In genomic region chr9:41469414-41469813, GRCm38 (mm10) we compare ENCODE assay signal across 13 mouse cellular contexts.
DNase-seq lines count a peak whose midpoint lies in the region; ATAC-seq and TF ChIP-seq lines count a peak whose summit lies in the region.
"Had no signal": no experiment of that assay in that cellular context is flagged by ENCODE, and none has a peak within 500 bp of the region (broad histone marks: within the 10 kb centered on the region; RNA-seq: fewer than 3 reads in every experiment).

No protein-coding gene starts in this region.

- H3K36me3 ChIP-seq in intestine, embryonic 14.5 days (ENCODE audit: control insufficient read depth, insufficient read depth, low read length), result no peaks in the 10 kb centered on the region
- no peaks in the 10 kb centered on the region for H3K36me3 ChIP-seq in intestine, postnatal 0 days (ENCODE audit: control insufficient read depth, insufficient read depth)
- no peaks in the 10 kb centered on the region for H3K36me3 ChIP-seq in embryonic facial prominence, embryonic 10.5 days (replicated peaks)
- no peaks in the 10 kb centered on the region for H3K36me3 ChIP-seq in forebrain, embryonic 15.5 days
- no peaks in the 10 kb centered on the region for H3K36me3 ChIP-seq in limb, embryonic 15.5 days
- H3K36me3 ChIP-seq in liver, embryonic 11.5 days (ENCODE audit: control insufficient read depth, insufficient read depth, low read length), result no peaks in the 10 kb centered on the region
- H3K36me3 ChIP-seq: midbrain, embryonic 13.5 days had no signal

- H3K4me3 ChIP-seq in intestine, embryonic 14.5 days (ENCODE audit: low read depth, low read length), result no peak overlapping the region
- H3K4me3 ChIP-seq in intestine, postnatal 0 days (ENCODE audit: low read depth, low read length), result no peak overlapping the region
- H3K4me3 ChIP-seq in embryonic facial prominence, embryonic 10.5 days, result no peak overlapping the region
- no peak overlapping the region for H3K4me3 ChIP-seq in forebrain, embryonic 15.5 days
- H3K4me3 ChIP-seq in limb, embryonic 15.5 days, result no peak overlapping the region
- no peak overlapping the region for H3K4me3 ChIP-seq in liver, embryonic 11.5 days (ENCODE audit: low read depth, low read length)
- H3K4me3 ChIP-seq: midbrain, embryonic 13.5 days had no signal

- no peak overlapping the region for H3K9ac ChIP-seq in intestine, embryonic 14.5 days (ENCODE audit: low read length)
- H3K9ac ChIP-seq in intestine, postnatal 0 days (ENCODE audit: low read depth, low read length), result no peak overlapping the region
- no peak overlapping the region; the same call in 1 of the 2 replicates for H3K9ac ChIP-seq in forebrain, embryonic 15.5 days (replicated peaks)
- H3K9ac ChIP-seq in limb, embryonic 15.5 days, result no peak overlapping the region
- no peak overlapping the region for H3K9ac ChIP-seq in liver, embryonic 11.5 days (ENCODE audit: low read depth, low read length)
- H3K9ac ChIP-seq: midbrain, embryonic 13.5 days had no signal

- DNase-seq in intestine, embryonic 14.5 days (ENCODE audit: low spot score), result no peak
- no peak for DNase-seq in embryonic facial prominence, embryonic 10.5 days (ENCODE audit: low spot score)
- no peak for DNase-seq in lung, postnatal 36 days
- DNase-seq in liver, embryonic 11.5 days (ENCODE audit: low spot score), result no peak
- DNase-seq in kidney, postnatal 36 days, result no peak
- DNase-seq: adrenal gland, postnatal 14 days; kidney, adult 8-10 months; lung, postnatal 14 days had no signal

- H3K27ac ChIP-seq in intestine, embryonic 14.5 days (ENCODE audit: low read depth), result peak overlapping the region; percentile 69
- no peak overlapping the region for H3K27ac ChIP-seq in intestine, postnatal 0 days (ENCODE audit: low read depth, low read length)
- peak overlapping the region; percentile 75 for H3K27ac ChIP-seq in embryonic facial prominence, embryonic 10.5 days (replicated peaks)
- peak overlapping the region; percentile 66 for H3K27ac ChIP-seq in forebrain, embryonic 15.5 days (replicated peaks)
- peak overlapping the region; percentile 82 for H3K27ac ChIP-seq in limb, embryonic 15.5 days
- no peak overlapping the region for H3K27ac ChIP-seq in liver, embryonic 11.5 days (ENCODE audit: low read depth, low read length)

- H3K27me3 ChIP-seq in intestine, embryonic 14.5 days (replicated peaks; ENCODE audit: control insufficient read depth, insufficient read depth, low read length), result no peaks in the 10 kb centered on the region
- H3K27me3 ChIP-seq in intestine, postnatal 0 days (replicated peaks; ENCODE audit: control insufficient read depth, insufficient read depth, low read length), result no peaks in the 10 kb centered on the region
- no peaks in the 10 kb centered on the region for H3K27me3 ChIP-seq in embryonic facial prominence, embryonic 10.5 days (replicated peaks; ENCODE audit: low read depth, poor library complexity, severe bottlenecking)
- H3K27me3 ChIP-seq in forebrain, embryonic 15.5 days, result no peaks in the 10 kb centered on the region
- H3K27me3 ChIP-seq in limb, embryonic 15.5 days, result no peaks in the 10 kb centered on the region
- no peaks in the 10 kb centered on the region for H3K27me3 ChIP-seq in liver, embryonic 11.5 days (replicated peaks; ENCODE audit: control insufficient read depth, insufficient read depth, low read length)
- H3K27me3 ChIP-seq: CH12.LX; midbrain, embryonic 13.5 days had no signal

- WGBS in intestine, embryonic 14.5 days, result 73% methylated on average over 5 of the region's 5 CpGs
- WGBS in intestine, postnatal 0 days, result 78% methylated on average over 5 of the region's 5 CpGs
- 92% methylated on average over 5 of the region's 5 CpGs for WGBS in embryonic facial prominence, embryonic 10.5 days
- WGBS in forebrain, embryonic 15.5 days, result 84% methylated on average over 5 of the region's 5 CpGs
- WGBS in limb, embryonic 15.5 days, result 51% methylated on average over 5 of the region's 5 CpGs
- WGBS in liver, embryonic 11.5 days, result 86% methylated on average over 5 of the region's 5 CpGs

- no peaks in the 10 kb centered on the region for H3K9me3 ChIP-seq in intestine, embryonic 14.5 days (ENCODE audit: control insufficient read depth, low read length)
- H3K9me3 ChIP-seq in intestine, postnatal 0 days (ENCODE audit: control insufficient read depth), result no peaks in the 10 kb centered on the region
- H3K9me3 ChIP-seq in embryonic facial prominence, embryonic 10.5 days, result no peaks in the 10 kb centered on the region
- no peaks in the 10 kb centered on the region for H3K9me3 ChIP-seq in forebrain, embryonic 15.5 days
- no peaks in the 10 kb centered on the region for H3K9me3 ChIP-seq in limb, embryonic 15.5 days
- H3K9me3 ChIP-seq in liver, embryonic 11.5 days (ENCODE audit: control insufficient read depth, low read length), result no peaks in the 10 kb centered on the region
- H3K9me3 ChIP-seq: midbrain, embryonic 13.5 days had no signal

- peaks cover 12% of the 10 kb centered on the region; the same call in 1 of the 2 replicates for H3K4me1 ChIP-seq in intestine, embryonic 14.5 days (replicated peaks; ENCODE audit: control insufficient read depth, insufficient read depth, low read length)
- no peaks in the 10 kb centered on the region for H3K4me1 ChIP-seq in intestine, postnatal 0 days (replicated peaks; ENCODE audit: control insufficient read depth, insufficient read depth, low read length)
- H3K4me1 ChIP-seq in embryonic facial prominence, embryonic 10.5 days, result peaks cover 25% of the 10 kb centered on the region
- H3K4me1 ChIP-seq in forebrain, embryonic 15.5 days, result peaks cover 31% of the 10 kb centered on the region
- peaks cover 19% of the 10 kb centered on the region for H3K4me1 ChIP-seq in limb, embryonic 15.5 days
- no peaks in the 10 kb centered on the region for H3K4me1 ChIP-seq in liver, embryonic 11.5 days (replicated peaks; ENCODE audit: control insufficient read depth, insufficient read depth, low read length)

- TF ChIP-seq CTCF in intestine, postnatal 0 days (IDR thresholded peaks at IDR 0.05; ENCODE audit: low read depth), result no peak

- no peak for ATAC-seq in intestine, embryonic 14.5 days (replicated peaks; ENCODE audit: low FRiP score, low TSS enrichment, low read depth)
- no peak for ATAC-seq in intestine, postnatal 0 days
- no peak for ATAC-seq in forebrain, embryonic 15.5 days (replicated peaks)
- no peak for ATAC-seq in limb, embryonic 15.5 days (ENCODE audit: insufficient number of reproducible peaks, low FRiP score, low TSS enrichment, low read depth)
- no peak for ATAC-seq in liver, embryonic 11.5 days (replicated peaks; ENCODE audit: low FRiP score)
- ATAC-seq: midbrain, embryonic 13.5 days had no signal

- no peak overlapping the region for H3K4me2 ChIP-seq in intestine, embryonic 14.5 days (ENCODE audit: low read length)
- no peak overlapping the region for H3K4me2 ChIP-seq in intestine, postnatal 0 days (replicated peaks; ENCODE audit: low read depth)
- H3K4me2 ChIP-seq in forebrain, embryonic 15.5 days (replicated peaks), result no peak overlapping the region
- H3K4me2 ChIP-seq in limb, embryonic 15.5 days, result 0 out of 2 replicates have a peak overlapping the region, but pooled peaks have one; percentile 1
- H3K4me2 ChIP-seq in liver, embryonic 11.5 days, result no peak overlapping the region
- H3K4me2 ChIP-seq: midbrain, embryonic 13.5 days had no signal

Comparison
In these comparisons a context has a peak if more than half of its experiments do, and no peak if none do; other contexts are left out.
1. H3K27ac ChIP-seq: peak in intestine, embryonic 14.5 days (single experiment), embryonic facial prominence, embryonic 10.5 days (single experiment), forebrain, embryonic 15.5 days (single experiment) and limb, embryonic 15.5 days (single experiment); none in intestine, postnatal 0 days (single experiment) and liver, embryonic 11.5 days (single experiment).